Mouse (Mus musculus) cortical plate, adult 2 months (tissue): ENCODE data around the gene Nlgn2. TPM values are rescaled to one million over a fixed set of nuclear protein-coding genes. Genes with fewer than 3 reads are reported as not detected.

Experiments
- H3K27ac ChIP-seq: fragments of 200-500 bp; 2 replicates; pipeline ENCODE4 v1.5.1; 2012; ENCODE audit warnings: low read length, control low read depth, inconsistent platforms; ENCODE audit not compliant: insufficient read depth
- H3K4me1 ChIP-seq: fragments of 200-500 bp; 2 replicates; pipeline ENCODE4 v1.6.1; 2011; ENCODE audit warnings: low read length; ENCODE audit not compliant: control insufficient read depth, insufficient read depth
- H3K4me3 ChIP-seq: fragments of 200-500 bp; 2 replicates; pipeline ENCODE4 v1.5.1; 2011; ENCODE audit warnings: mild to moderate bottlenecking, low read length, control low read depth; ENCODE audit not compliant: insufficient read depth
- CTCF ChIP-seq: fragments of 200-500 bp; IDR thresholded peaks from 2 replicates; pipeline ENCODE4 v1.5.1; 2011; ENCODE audit warnings: mild to moderate bottlenecking, control low read depth, low read length; ENCODE audit not compliant: insufficient read depth; ENCODE audit errors: extremely low read depth
- POLR2A ChIP-seq: fragments of 200-500 bp; IDR thresholded peaks from 2 replicates; pipeline ENCODE4 v1.6.1; 2011; ENCODE audit warnings: mild to moderate bottlenecking, low read length, control low read depth; ENCODE audit not compliant: insufficient read depth; ENCODE audit errors: extremely low read depth
- polyA plus RNA-seq: library from polyadenylated mRNA; depleted of rRNA; stranded (reverse); fragments of >200 nt; gene quantifications from 2 replicates; pipeline ENCODE4 v1.2.3, GENCODE M21; 2012; rRNA removed

Nlgn2 gene
- polyA plus RNA-seq: 112 and 116 TPM in 2 replicates

- peak within 1 kb of the TSS; percentile 78 for H3K27ac ChIP-seq
- peaks cover 4% of the 10 kb centered on the region for H3K4me1 ChIP-seq
- peak within 1 kb of the TSS; percentile 76 for H3K4me3 ChIP-seq
- TF ChIP-seq CTCF: no peak
- peak; percentile 43; the same call in 1 of the 2 replicates for TF ChIP-seq POLR2A
These were observed at the start of gene Nlgn2 for GRCm38 (mm10) chr11:69837604-69837951. Gene Nlgn2, minus strand, starts transcription at chr11:69837784.

GRCm38 (mm10) chr11:69886907-69887635 is 49.5 kb upstream of the Nlgn2 start:
- Histone ChIP-seq H3K27ac (no peak overlapping the region), H3K4me3 (no peak overlapping the region), H3K4me1 (no peaks in the 10 kb centered on the region)
- no peak for TF ChIP-seq CTCF
- TF ChIP-seq POLR2A: no peak

GRCm38 (mm10) chr11:69884663-69885062 is 47.1 kb upstream of the Nlgn2 start:
- TF ChIP-seq POLR2A: no peak
- no peak for TF ChIP-seq CTCF
- H3K4me1 ChIP-seq: no peaks in the 10 kb centered on the region
- no peak overlapping the region for H3K27ac ChIP-seq
- no peak overlapping the region for H3K4me3 ChIP-seq

GRCm38 (mm10) chr11:69884240-69884639 is 46.7 kb upstream of the Nlgn2 start:
- Histone ChIP-seq H3K4me3 (no peak overlapping the region), H3K27ac (no peak overlapping the region), H3K4me1 (no peaks in the 10 kb centered on the region)
- no peak for TF ChIP-seq CTCF
- TF ChIP-seq POLR2A: no peak

GRCm38 (mm10) chr11:69883527-69884151 is 46.1 kb upstream of the Nlgn2 start:
- Histone ChIP-seq H3K27ac (no peak overlapping the region), H3K4me3 (no peak overlapping the region), H3K4me1 (no peaks in the 10 kb centered on the region)
- no peak for TF ChIP-seq CTCF
- TF ChIP-seq POLR2A: no peak

GRCm38 (mm10) chr11:69883066-69883465 is 45.5 kb upstream of the Nlgn2 start:
- no peak overlapping the region for H3K27ac ChIP-seq
- no peaks in the 10 kb centered on the region for H3K4me1 ChIP-seq
- TF ChIP-seq CTCF (0 out of 2 replicates have a peak, but pooled peaks have one; percentile 6), POLR2A (no peak)
- H3K4me3 ChIP-seq: no peak overlapping the region

- H3K27ac ChIP-seq: no peak overlapping the region
- no peak for TF ChIP-seq POLR2A
- H3K4me3 ChIP-seq: no peak overlapping the region
- no peaks in the 10 kb centered on the region for H3K4me1 ChIP-seq
These were observed 44.4 kb upstream of the Nlgn2 start for GRCm38 (mm10) chr11:69881787-69882670.

GRCm38 (mm10) chr11:69880853-69881603 is 43.4 kb upstream of the Nlgn2 start, which contains the start of gene Kctd11:
Gene Kctd11, minus strand, starts transcription at chr11:69881406.
- Histone ChIP-seq H3K4me1 (no peaks in the 10 kb centered on the region), H3K4me3 (peak within 1 kb of the TSS; percentile 33), H3K27ac (peak within 1 kb of the TSS; percentile 51)
- TF ChIP-seq CTCF (no peak), POLR2A (peak; percentile 70)

GRCm38 (mm10) chr11:69880506-69880852 is 42.9 kb upstream of the Nlgn2 start:
- H3K4me1 ChIP-seq: no peaks in the 10 kb centered on the region
- peak overlapping the region; percentile 33 for H3K4me3 ChIP-seq
- TF ChIP-seq CTCF (peak; percentile 57), POLR2A (no peak)
- H3K27ac ChIP-seq: peak overlapping the region; percentile 51; the same call in 1 of the 2 replicates
